Mouse (Mus musculus): ENCODE data around the gene Haus4.
A peak's percentile ranks its signal among the peaks of the same experiment; 100 is the strongest.

The Haus4 gene

DNA sequence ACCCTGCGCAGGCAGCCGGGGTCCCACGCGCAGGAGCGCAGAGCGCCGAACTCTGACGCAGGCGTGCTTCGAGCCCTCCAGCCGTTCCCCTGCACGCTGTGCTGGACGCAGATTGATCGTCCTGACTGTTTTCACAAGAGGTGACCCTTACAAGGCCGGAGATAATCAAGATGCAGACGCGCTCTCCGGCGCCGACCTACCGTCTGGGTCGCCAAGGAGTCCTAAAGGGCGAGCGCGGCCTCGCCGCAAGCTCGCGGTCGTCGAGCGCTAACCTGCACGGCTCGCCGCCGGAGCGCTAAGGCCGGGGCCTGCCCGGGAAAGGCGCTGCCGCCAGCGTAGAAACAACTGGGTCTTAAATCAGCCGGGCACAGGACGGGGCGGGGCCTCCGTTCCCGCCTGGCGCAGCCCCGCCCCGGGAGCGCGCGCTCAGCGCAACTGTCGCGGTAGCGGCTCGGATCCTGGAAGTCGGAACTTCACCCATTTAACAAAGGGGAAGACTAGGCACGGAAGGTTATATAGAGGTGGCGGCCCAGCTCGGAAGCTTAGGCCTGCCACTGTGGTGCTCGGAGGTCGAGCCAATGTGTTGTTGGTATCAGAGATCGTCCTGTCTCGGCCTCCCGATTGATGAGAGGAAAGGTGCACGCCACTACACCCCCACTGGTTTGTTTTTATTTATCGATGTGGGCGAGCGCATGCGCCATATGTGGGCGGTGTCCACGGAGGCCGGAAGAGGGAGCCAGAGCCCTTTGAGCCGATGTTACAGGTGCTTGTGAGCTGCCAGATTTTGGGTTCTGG, at the start of gene Haus4:
Haus4 (minus strand) TSS at position 642 of the 795 bp plus-strand sequence.
- DNase-seq: peak; percentile 64 to 78

DNA sequence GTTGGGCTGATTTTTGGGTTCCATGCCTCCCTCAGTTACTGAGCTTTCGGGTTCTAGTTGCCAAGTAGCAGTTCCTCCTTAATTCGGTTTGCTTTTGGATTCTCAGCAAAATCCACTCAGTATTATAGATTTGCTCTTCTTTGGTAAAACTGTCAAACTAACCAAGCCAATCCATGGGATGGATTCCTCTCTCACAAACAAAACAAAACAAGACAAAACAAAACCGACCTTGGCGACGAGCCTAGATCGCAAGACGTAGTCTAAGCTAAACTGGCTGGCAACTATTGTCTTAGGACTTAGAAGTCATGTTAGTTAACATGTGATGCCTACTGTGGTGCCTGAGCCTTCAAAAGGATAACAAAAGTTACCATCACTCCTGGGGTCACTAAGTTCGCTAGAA, 49.3 kb upstream of the Haus4 start:
- no peak for DNase-seq

DNA sequence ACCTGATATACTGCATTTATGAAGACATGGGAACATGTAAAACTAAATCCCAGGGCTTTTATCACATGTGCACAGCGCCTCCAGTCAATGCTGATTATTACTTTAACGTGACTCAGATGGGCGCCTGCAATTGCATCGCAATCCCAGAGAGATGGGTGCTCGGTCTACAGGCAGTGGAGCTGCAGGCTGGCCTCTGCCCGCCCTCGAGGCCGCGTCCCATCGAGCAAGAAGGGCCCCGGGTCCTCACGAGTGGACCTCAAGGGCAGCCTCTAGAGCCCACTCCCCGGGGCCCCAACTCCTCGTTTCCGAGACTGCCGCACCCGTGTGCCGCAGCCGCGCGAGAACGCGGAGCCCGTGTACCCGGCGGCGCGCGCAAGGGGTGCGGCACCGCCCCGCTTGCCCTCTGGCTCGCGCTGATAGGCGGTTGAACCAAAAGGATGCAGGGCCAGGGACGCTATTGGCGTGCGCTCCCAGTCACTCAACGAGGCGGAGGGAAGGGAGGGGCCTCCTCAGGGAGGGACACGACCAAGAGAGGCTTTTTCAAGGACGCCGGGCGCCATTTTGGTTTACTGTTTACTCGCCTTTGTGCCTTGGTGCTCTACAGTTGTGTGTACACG, 48.7 kb upstream of the Haus4 start:
- DNase-seq: peak; percentile 91 to 92

DNA sequence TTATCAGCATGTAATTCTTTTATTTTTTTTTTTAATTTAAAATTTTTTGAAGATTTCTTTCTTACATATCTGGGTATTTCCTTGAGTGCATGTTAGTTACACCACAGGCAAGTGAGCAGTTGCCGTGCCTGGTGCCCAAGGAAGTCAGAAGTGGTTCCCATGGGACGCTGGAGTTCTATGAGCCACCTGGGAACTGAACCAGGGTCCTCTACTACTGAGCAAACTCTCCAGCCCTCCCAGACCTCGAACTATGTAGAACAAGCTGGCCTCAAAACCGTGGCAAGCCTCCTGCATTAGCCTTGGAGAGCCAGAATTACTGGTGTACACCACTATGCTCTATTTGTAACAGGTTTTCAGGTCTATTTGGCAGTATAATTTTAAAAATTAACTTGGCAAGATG, 48.2 kb upstream of the Haus4 start:
- peak in 1 of 2 experiments; percentile 10 for DNase-seq

DNA sequence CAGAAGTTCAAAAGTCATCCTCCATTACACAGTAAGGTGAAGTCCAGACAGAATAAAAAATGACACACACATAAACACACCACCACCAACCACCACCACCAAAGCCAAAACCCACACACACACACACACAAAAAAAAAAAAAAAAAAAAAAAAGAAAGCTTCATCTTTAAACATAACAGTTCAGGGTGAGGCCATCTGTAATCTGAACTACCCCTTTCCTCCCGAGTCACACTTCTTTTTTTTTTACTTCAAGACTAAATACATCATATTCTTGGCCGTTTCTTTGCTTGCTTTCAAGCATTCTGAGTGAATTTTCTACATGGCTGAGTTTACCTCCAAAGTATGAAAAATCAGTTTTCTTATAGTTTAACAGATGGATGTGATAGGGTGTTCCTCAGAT, 47.2 kb upstream of the Haus4 start:
- DNase-seq: no peak

DNA sequence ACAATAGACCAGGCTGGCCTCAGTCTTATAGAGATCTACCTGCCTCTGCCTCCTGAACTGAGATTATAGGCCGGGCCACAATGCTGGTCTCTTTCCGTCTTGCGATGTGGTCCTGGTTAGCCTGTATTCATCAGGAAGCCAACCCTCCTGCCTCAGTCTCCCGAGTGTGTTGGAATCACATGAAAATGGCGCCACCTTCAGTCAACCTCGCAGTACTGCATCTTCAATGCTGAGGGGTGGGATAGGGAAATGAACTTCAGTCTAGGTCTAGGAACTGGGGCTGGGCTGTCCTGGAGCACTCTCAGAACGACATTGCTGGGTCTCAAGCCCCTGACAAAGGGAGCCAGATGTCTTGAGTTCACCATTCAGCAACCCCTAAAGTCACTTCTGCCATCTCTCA, 42.7 kb upstream of the Haus4 start:
- no peak for DNase-seq

DNA sequence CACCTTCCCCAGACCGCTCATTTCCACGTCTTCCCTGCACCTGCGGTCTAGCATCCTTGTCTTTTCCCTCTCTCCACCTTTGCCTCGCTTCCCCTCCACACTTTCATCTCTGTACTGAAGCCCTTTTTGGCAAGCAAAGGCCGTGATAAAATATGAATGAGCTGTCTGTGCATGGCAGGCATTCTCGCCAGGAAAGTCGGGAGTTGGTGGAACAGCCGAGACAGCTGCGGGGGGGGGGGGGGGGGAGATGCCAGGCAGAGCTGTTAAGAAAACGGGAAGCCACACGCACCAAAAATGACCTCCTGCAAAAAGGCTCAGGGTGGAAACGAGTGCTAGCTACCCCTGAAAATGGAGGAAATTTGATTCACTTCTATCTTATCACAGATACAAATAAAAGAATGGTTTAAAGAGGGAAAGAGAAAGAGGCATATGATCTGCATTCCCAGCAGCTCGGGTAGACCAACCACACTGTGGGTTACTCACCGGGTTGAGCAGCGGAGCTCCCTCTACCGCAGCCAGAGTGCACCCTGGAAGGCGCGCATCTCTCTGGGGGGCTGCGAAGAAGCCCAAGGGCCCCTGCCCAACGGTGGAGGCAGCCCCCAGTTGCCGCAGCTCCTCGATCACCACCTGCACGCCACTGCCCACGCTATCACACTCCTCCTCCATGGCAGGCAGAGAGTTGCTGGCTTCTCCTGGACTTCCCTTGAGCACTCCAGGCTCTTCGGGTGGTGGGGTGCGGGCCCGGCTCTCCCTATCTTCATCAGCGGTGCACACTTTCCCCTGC, 40.4 kb upstream of the Haus4 start:
- no peak for DNase-seq

DNA sequence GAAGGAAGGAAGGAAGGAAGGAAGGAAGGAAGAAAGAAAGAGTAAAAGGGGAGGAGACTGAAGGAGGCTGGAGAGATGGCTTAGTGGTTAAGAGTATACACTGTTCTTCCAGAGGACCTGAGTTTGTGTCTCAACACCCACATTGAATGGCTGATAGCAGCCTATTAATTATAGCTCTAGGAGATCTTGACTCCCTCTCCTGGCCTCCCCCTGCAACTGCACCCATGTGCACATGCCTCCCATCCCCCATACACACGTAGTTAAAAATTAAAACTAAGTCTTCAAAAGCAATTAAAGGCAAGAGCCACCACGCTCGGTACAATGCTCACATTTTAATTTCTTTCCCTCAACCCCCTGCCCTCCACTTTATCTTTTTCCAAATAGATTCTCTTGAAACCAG, 39.6 kb upstream of the Haus4 start:
- DNase-seq: no peak

DNA sequence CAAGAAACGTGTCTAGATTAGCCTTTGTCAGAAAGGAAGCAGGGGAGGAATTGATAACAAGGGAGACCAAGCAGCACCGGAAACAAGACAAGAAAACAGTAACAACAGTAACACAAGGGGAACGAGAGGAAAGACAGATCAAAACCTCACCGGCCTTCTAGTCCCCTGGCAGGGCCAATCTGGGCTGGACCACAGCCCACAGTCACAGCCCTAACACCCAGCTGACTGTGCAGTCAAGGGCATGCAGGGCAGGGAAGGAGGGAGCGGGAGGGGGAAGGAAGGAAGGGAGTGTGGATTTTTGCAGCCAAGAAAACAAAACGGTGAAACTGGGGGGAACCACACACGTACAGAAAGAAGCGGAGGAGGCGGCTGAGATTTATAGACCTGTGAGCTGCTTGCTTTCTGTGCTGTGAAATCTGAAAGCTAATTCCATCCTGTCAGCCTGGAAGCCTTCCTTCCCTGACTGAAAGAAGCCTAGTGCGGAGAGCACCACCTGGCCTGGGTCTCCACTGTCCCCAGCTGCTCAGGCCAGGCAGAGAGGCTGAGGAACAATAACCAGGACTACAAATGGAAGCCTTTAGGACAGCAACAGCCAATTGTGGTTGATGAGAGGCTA, 38.0 kb upstream of the Haus4 start:
- no peak for DNase-seq

DNA sequence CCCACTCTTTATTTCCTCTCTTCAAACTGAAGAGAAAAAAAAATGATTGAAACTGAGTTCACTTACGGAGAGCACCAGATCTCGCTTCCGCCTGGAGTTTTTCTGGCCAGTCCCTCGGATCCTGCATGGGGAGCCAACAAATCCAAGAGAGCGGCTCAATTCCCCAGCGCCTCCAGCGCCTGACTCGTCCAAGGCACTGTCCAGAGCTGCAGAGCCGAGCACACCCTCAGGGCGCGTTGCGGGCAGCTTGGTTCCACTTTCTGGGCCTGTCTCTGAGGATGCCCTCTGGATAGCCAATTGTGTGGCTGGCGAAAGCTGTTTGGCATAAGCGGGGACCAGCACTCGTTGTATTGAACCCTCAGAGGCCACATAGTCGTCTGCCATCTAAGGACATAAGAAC, 36.6 kb upstream of the Haus4 start:
- no peak for DNase-seq

DNA sequence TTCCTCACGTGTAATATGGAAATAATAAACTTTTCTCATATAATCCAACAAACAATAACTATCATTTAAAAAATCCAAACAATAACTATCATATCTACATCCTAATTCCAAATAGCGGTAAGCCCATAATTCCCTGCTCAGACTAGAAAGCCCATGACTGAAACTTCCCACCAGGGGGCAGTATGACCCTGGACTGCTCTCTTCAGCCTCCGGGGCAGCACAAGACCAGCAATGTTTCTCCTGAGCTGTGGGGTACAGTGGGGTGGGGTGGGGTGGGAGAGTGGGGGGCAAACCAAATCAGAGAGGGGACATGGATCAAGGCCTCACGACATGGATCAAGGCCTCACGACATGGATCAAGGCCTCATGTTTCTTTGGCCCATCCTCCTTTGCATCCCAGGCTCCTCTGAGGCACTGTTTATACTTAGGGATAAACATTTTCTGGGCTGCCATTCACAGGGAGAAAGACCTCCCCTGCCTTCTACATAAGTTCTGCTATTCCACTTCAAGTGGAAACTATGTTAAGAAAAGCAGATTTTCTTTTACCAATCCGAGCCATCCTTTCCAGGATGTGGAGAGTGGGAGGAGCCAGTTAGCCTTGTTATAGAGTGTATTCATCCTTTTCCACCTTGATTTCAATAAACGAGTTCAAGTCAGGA, 29.4 kb upstream of the Haus4 start:
- peak in 1 of 2 experiments; percentile 41 for DNase-seq

DNA sequence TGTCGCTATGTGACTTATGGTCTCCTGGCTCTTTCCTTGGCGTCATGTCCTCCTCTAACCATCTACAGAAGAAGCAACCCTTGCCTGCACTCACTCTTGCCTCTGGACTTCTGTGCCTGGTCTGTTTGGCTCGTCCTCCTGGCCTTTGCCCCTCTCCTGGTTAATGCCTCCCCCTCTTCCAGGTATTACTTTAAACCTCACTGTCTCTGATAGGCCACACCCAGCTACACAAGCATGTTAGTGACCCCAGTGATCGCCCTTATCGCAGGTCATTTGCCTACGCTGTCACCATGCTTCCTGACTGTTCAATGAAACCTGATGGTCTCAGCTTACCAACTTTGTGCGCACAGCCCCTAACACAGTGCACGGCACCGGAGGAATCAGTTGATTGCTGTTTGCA, 28.1 kb upstream of the Haus4 start:
- no peak for DNase-seq

DNA sequence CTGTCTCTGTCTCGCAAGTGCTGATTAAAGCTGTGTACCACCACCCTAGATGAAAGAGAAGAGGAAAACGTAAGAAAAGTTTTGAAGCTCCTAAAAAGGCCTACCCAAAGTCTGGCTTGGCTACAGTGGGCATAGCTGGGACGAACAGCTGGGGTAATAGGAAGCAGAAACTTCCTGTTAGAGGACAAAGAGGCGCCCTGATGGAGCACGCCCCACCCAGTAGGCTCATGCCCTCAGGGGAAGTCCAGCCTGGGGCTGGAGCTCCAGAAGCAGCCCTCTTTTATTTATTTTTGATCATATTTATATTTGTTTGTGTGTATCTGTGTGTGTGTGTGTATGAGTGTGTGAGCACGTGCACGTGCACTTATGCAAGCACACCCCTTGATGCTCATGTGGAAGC, 25.2 kb upstream of the Haus4 start:
- no peak for DNase-seq

DNA sequence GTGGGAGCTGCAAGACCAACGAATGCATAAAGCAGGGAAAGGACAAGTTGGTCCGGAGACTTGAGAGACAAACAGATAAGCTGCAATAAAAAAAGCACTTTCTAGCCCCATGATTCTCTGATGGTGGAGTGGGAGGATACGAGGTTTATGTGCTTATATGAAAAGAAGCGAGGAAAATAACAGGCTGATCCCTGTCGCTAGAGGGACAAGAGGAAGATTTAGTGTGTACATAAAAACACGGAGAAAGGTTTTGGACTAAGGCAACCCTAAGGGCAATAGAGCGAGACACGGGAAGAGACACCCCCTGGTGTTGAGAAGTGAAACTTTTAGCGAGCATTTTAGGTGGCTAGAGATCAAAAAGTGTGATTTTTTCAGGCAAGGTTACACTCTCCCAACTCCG, 23.6 kb upstream of the Haus4 start:
- DNase-seq: peak in 1 of 2 experiments; percentile 30

DNA sequence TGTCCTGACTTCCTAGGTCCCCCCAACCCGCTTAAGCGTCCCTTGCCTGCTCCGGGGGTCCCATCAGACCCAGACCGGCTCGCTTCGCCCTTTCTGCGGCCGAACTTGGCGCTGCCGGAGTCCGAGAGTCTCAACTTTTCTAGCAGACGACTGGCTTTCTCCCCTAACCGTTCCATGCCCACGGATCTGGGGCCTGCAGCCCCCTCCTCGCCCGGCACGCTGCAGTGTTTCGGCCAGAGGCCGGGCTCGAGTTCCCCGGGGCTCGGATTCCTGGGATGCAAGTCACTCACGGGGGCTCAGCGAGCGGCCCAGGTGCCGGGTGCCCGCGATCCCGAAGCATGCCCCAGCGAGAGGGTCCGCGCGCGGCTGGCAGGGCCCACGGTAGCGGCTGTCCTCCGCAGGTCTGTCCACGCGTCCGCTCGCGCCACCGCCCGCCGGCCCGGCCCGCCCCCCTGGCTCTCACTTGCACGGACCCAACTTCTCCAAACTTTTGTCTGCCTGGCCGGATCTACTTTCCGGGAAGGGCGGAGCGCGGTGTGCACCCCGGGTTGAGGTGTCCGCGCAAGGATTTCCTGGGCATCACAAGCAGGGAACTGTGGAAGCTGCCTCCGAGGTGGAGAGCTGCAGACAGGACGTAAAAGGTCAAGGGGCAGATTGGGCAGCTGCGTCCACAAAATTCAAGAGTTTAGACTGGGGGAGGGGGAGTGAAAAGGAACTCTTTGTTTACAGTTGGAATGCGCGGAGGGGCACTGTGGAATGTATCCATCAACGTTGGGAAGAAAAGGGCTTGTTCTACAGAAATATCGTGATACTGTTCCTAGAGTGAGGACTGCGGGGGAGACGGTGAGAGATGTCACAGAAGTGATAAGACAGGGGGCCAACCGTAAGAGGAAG, 22.9 kb upstream of the Haus4 start, which contains the start of gene Ajuba:
Ajuba (minus strand) TSS at position 470 of the 894 bp plus-strand sequence.
- DNase-seq: peak in 1 of 2 experiments; percentile 50

DNA sequence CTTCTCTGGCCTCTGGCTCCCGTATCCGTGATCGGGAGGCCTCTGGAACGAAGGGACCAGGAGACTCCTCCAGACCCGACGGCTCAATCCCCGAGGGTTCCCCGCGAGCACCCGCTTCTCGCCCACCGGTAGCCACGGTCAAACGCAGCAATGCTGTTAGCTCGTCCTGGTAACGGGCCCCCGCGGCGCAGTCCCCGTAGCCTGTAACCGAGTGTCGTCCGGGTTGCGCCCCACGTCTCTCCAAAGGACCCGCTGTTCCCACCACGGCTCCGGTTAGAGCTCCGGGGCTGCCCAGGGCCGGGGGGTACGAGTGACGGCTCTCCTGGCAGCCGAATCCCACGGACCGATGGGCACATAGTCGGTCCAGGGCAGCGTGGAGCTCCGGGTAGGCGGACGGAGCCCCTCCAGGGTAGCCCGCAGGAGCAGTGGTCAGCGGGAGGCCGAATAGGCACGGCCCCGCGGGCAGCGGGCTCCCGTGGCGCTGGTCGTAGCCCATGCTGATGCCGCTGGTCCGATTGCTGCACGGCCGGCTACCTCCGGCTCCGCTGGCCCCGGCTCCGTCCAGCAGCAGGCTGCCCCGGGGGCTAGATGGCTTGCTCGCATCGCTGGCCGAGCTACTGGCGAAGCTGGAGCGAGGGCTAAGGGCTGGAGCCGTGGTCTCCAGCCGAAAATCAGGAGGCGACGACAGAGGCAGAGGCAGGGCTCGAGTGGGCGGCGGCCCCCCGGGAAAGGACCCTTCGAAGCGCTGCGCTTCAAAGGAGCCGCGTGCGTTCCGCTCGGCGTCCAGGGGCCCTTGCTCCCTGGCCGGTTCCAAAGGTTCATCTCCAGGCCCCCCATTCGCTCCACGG, 22.0 kb upstream of the Haus4 start:
- peak in 1 of 2 experiments; percentile 20 for DNase-seq

DNA sequence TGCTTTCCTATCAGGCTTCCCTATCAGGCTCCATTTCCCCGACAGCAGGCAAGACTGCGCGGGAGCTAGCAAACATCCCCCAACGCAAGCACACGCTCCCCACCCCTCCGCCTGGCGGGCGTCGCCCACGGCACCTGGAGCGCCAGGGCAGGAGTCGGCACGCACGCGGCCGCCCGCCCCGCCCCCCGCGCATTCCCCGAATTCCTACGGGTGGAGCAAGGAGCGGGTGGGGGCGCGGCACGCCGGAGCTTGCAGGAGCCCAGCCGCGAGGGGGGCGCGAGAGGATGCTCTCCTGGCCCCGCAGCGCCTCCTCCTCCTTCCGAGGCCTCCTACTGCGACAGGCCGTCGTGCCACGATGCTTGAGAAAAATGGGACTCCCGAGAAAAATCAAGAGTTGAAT, 21.2 kb upstream of the Haus4 start:
- no peak for DNase-seq

DNA sequence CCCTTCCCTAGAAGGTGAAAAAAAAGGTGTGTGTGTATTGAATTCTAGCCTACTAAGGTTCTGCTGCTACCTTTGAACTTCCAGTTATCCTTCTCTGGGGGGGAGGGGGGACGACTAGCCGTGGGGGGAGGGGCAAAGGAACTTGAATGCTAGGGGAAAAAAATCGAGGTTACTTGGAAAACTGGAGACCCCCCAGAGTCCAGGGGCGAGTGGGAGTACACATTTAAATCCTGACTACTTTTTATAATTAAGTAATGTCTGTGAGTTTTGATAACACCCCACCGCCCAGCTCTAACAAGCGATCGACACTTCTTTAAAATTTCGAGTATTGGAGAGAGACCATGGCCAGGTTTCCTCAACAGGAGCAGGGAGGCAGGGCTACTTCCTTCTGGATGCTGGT, 20.6 kb upstream of the Haus4 start:
- DNase-seq: no peak

DNA sequence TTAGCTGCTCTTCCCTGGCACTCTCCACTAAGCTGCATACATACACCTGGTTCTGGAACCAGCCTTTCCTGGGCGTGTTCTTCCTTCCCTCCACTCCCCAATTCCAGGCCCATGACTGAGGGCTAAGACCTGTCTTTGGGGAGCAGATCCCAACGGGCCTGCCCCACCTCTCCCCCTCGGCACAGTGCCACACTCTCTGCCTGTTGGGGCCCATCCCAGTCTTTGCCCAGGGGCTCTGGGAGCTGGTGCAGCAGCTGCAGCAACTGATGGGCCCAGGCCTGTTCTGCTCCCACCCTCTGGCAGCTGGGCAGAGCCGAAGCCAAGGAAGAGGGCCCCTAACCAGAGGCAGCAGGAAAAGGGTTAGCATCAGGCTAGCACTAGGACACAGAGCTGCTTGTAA, 19.8 kb upstream of the Haus4 start:
- no peak for DNase-seq

Data from spleen, adult 18-20 months (tissue).